Mouse (Mus musculus): ENCODE measurements at regions not wholly inside any gene's neighbourhood (a gene's known extent, or its start where the extent isn't known, plus 50 kb on each side); places are given as distances from the start of the nearest gene placed in this dataset.

DNA sequence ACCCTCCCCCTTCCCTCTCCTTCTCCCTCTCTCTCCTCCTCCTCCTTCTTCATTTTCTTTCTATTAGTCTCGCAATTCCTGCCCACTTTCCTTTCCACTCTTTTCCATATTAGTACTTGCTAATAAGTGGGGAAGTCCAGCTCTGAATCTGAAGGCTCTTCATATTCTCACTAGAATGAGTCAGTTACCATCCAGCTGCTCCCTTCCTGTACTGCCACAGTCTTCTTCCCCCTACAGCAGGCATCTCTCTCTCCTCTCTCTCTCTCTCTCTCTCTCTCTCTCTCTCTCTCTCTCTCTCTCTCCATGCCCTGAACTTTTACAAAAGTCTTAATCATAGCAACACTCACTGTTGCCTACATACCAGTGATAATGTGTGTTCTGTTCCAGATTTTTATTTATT lies 226.6 kb upstream of the Pter start:
- H3K4me1 ChIP-seq (ENCODE audit: control insufficient read depth in 2 of 2, insufficient read depth in 2 of 2, low read length in 2 of 2, poor library complexity in 1 of 2), result no peaks in the 10 kb centered on the region
- no peak overlapping the region for H3K4me3 ChIP-seq (ENCODE audit: insufficient read depth in 1 of 2, low read depth in 1 of 2, low read length in 2 of 2, poor library complexity in 1 of 2, severe bottlenecking in 1 of 2)
- in situ Hi-C loops (cut with MboI; ENCODE audit: low sequenced_read_pairs in 2 of 2, unreplicated experiment in 2 of 2), result no loop called here
- DNase-seq (ENCODE audit: low read depth, low spot score), result no peak
- no peak overlapping the region for H3K9ac ChIP-seq (ENCODE audit: insufficient read depth, low read depth, low read length, poor library complexity, severe bottlenecking)
- no peaks in the 10 kb centered on the region for H3K9me3 ChIP-seq (ENCODE audit: control insufficient read depth, insufficient read depth, low read depth, low read length)
- no peaks in the 10 kb centered on the region for H3K36me3 ChIP-seq (ENCODE audit: control insufficient read depth, insufficient read depth, low read length, poor library complexity, severe bottlenecking)
- TF ChIP-seq MAFK (IDR thresholded peaks at IDR 0.05; ENCODE audit: insufficient read depth, low read depth, low read length) (no peak), CHD2 (IDR thresholded peaks at IDR 0.05; ENCODE audit: low read depth, low read length) (no peak), HCFC1 (IDR thresholded peaks at IDR 0.05; ENCODE audit: borderline replicate concordance, insufficient read depth, low read length) (no peak), ZC3H11A (IDR thresholded peaks at IDR 0.05; ENCODE audit: borderline replicate concordance, low read depth, low read length) (no peak), ZNF384 (IDR thresholded peaks at IDR 0.05; ENCODE audit: low read depth, low read length) (no peak)
- no peak overlapping the region for H3K27ac ChIP-seq (ENCODE audit: insufficient read depth, low read depth, low read length, poor library complexity, severe bottlenecking)

DNA sequence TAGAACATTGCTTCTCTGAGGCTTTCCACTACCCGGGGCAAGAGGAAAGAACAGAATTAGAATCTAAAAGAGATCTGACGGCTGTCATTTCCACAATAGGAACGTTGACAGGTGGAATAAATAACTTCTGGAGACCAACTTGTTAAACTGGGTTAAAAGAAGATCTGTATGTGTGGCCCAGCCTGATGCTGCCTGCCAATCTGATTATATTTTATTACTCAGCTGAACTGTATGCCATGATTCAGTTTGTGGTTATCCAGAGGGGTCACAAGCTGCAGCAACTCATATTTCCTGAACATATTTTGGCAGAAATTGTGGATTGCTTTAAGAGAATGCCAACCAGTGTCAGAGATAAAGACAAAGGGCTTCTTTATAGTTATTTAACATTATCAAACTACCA lies 224.5 kb upstream of the Pter start:
- TF ChIP-seq HCFC1 (IDR thresholded peaks at IDR 0.05; ENCODE audit: borderline replicate concordance, insufficient read depth, low read length), result no peak
- TF ChIP-seq ZNF384 (IDR thresholded peaks at IDR 0.05; ENCODE audit: low read depth, low read length), result no peak
- no peak for TF ChIP-seq MAFK (IDR thresholded peaks at IDR 0.05; ENCODE audit: insufficient read depth, low read depth, low read length)
- TF ChIP-seq CHD2 (IDR thresholded peaks at IDR 0.05; ENCODE audit: low read depth, low read length), result no peak
- TF ChIP-seq ZC3H11A (IDR thresholded peaks at IDR 0.05; ENCODE audit: borderline replicate concordance, low read depth, low read length), result no peak
- H3K36me3 ChIP-seq (ENCODE audit: control insufficient read depth, insufficient read depth, low read length, poor library complexity, severe bottlenecking), result no peaks in the 10 kb centered on the region
- in situ Hi-C loops (cut with MboI; ENCODE audit: low sequenced_read_pairs in 2 of 2, unreplicated experiment in 2 of 2), result no loop called here

DNA sequence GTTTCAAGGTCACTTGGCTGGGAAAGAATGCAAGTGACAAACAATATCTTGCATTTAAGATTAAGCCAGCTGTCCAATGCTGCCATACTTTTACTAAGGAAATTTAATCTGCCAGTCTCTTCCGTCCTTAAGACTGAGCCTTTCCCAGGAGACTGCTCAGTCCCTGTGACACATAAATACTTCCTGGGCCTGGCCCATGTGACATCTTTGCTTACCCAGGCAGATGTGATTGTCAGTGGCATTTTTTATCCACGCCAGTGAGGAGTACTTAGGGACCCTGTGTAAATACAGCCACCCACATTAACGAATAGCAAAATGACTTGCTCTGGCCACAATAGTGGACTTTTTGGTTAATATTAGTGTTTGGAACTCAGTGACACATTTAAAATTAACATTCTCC lies 216.3 kb upstream of the Pter start:
- no peaks in the 10 kb centered on the region for H3K36me3 ChIP-seq (ENCODE audit: control insufficient read depth, insufficient read depth, low read length, poor library complexity, severe bottlenecking)
- no peaks in the 10 kb centered on the region for H3K9me3 ChIP-seq (ENCODE audit: control insufficient read depth, insufficient read depth, low read depth, low read length)
- TF ChIP-seq HCFC1 (IDR thresholded peaks at IDR 0.05; ENCODE audit: borderline replicate concordance, insufficient read depth, low read length) (no peak), CHD2 (IDR thresholded peaks at IDR 0.05; ENCODE audit: low read depth, low read length) (no peak), ZC3H11A (IDR thresholded peaks at IDR 0.05; ENCODE audit: borderline replicate concordance, low read depth, low read length) (no peak), MAFK (IDR thresholded peaks at IDR 0.05; ENCODE audit: insufficient read depth, low read depth, low read length) (no peak), ZNF384 (IDR thresholded peaks at IDR 0.05; ENCODE audit: low read depth, low read length) (no peak)
- no peaks in the 10 kb centered on the region for H3K4me1 ChIP-seq (ENCODE audit: control insufficient read depth in 2 of 2, insufficient read depth in 2 of 2, low read length in 2 of 2, poor library complexity in 1 of 2)
- no peak overlapping the region for H3K4me3 ChIP-seq (ENCODE audit: insufficient read depth in 1 of 2, low read depth in 1 of 2, low read length in 2 of 2, poor library complexity in 1 of 2, severe bottlenecking in 1 of 2)
- no peak overlapping the region for H3K27ac ChIP-seq (ENCODE audit: insufficient read depth, low read depth, low read length, poor library complexity, severe bottlenecking)
- no peak for DNase-seq (ENCODE audit: low read depth, low spot score)
- no peak overlapping the region for H3K9ac ChIP-seq (ENCODE audit: insufficient read depth, low read depth, low read length, poor library complexity, severe bottlenecking)
- in situ Hi-C loops (cut with MboI; ENCODE audit: low sequenced_read_pairs in 2 of 2, unreplicated experiment in 2 of 2), result no loop called here

More for the DNA sequence above, 224.5 kb upstream of the Pter start:
- DNase-seq (ENCODE audit: low read depth, low spot score), result no peak
- Histone ChIP-seq H3K27ac (ENCODE audit: insufficient read depth, low read depth, low read length, poor library complexity, severe bottlenecking) (no peak overlapping the region), H3K9ac (ENCODE audit: insufficient read depth, low read depth, low read length, poor library complexity, severe bottlenecking) (no peak overlapping the region), H3K4me1 (ENCODE audit: control insufficient read depth in 2 of 2, insufficient read depth in 2 of 2, low read length in 2 of 2, poor library complexity in 1 of 2) (no peaks in the 10 kb centered on the region), H3K4me3 (ENCODE audit: insufficient read depth in 1 of 2, low read depth in 1 of 2, low read length in 2 of 2, poor library complexity in 1 of 2, severe bottlenecking in 1 of 2) (no peak overlapping the region), H3K9me3 (ENCODE audit: control insufficient read depth, insufficient read depth, low read depth, low read length) (no peaks in the 10 kb centered on the region)

DNA sequence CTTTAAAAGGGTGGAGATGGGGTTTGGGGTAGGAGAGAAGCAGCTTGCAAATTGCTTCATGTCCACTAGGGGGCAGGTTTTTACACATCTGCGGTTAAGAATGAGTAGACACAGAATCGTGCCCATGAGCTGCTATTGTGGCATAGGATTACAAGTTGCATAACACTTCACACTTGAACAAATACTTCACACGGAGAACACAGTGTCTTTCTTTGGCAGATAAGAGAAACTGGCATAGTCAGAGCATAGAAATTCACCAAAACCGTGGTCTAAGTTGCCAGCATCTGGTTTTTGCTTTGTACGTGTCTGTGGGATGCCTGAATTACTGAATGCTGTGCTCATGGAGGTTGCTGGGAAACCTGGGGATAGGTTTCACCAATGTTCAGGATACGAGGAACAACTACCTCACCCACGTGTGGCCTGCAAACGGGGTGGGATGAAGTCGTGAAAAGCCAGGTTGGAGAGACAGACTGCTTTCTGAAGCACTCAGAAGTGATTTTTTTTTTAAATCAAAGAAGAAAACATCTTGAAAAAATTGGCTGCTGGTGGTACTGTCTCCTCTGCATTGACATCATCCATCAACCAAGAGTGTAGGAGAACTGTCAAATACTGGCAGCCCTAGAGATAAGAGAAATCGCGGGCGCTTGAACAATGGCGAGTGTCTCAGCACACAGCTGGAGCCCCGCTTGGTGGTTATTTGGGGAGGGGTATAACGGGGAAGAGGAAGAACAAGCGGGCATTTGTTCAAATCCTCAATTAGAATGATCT lies 214.5 kb upstream of the Pter start:
- Histone ChIP-seq H3K36me3 (ENCODE audit: control insufficient read depth, insufficient read depth, low read length, poor library complexity, severe bottlenecking) (no peaks in the 10 kb centered on the region), H3K9ac (ENCODE audit: insufficient read depth, low read depth, low read length, poor library complexity, severe bottlenecking) (no peak overlapping the region), H3K4me1 (ENCODE audit: control insufficient read depth in 2 of 2, insufficient read depth in 2 of 2, low read length in 2 of 2, poor library complexity in 1 of 2) (no peaks in the 10 kb centered on the region), H3K9me3 (ENCODE audit: control insufficient read depth, insufficient read depth, low read depth, low read length) (no peaks in the 10 kb centered on the region), H3K27ac (ENCODE audit: insufficient read depth, low read depth, low read length, poor library complexity, severe bottlenecking) (no peak overlapping the region), H3K4me3 (ENCODE audit: insufficient read depth in 1 of 2, low read depth in 1 of 2, low read length in 2 of 2, poor library complexity in 1 of 2, severe bottlenecking in 1 of 2) (no peak overlapping the region)
- TF ChIP-seq MAFK (IDR thresholded peaks at IDR 0.05; ENCODE audit: insufficient read depth, low read depth, low read length) (no peak), ZNF384 (IDR thresholded peaks at IDR 0.05; ENCODE audit: low read depth, low read length) (no peak), ZC3H11A (IDR thresholded peaks at IDR 0.05; ENCODE audit: borderline replicate concordance, low read depth, low read length) (peak; percentile 58)
- in situ Hi-C loops (cut with MboI; ENCODE audit: low sequenced_read_pairs in 2 of 2, unreplicated experiment in 2 of 2), result no loop called here
- DNase-seq (ENCODE audit: low read depth, low spot score), result peak; percentile 16

DNA sequence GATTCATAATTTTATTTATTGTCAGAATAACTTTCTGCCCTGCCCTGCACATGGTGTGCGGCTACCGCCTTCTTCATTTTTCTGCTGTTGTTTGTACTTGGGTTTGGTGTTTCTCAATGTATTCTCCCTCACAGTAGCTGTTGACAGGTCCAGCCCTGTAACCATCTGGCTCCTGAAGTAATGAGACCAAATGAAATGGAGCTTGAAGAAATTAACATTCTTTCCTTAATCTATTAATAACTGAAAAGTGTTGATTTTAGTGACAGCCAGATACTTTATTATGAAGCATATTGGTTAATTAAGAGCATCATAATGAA lies 214.0 kb upstream of the Pter start:
- no peaks in the 10 kb centered on the region for H3K4me1 ChIP-seq (ENCODE audit: control insufficient read depth in 2 of 2, insufficient read depth in 2 of 2, low read length in 2 of 2, poor library complexity in 1 of 2)
- H3K4me3 ChIP-seq (ENCODE audit: insufficient read depth in 1 of 2, low read depth in 1 of 2, low read length in 2 of 2, poor library complexity in 1 of 2, severe bottlenecking in 1 of 2), result no peak overlapping the region
- in situ Hi-C loops (cut with MboI; ENCODE audit: low sequenced_read_pairs in 2 of 2, unreplicated experiment in 2 of 2), result no loop called here
- H3K27ac ChIP-seq (ENCODE audit: insufficient read depth, low read depth, low read length, poor library complexity, severe bottlenecking), result no peak overlapping the region
- no peak overlapping the region for H3K9ac ChIP-seq (ENCODE audit: insufficient read depth, low read depth, low read length, poor library complexity, severe bottlenecking)
- H3K36me3 ChIP-seq (ENCODE audit: control insufficient read depth, insufficient read depth, low read length, poor library complexity, severe bottlenecking), result no peaks in the 10 kb centered on the region
- DNase-seq (ENCODE audit: low read depth, low spot score), result no peak
- no peaks in the 10 kb centered on the region for H3K9me3 ChIP-seq (ENCODE audit: control insufficient read depth, insufficient read depth, low read depth, low read length)
- TF ChIP-seq CHD2 (IDR thresholded peaks at IDR 0.05; ENCODE audit: low read depth, low read length), result no peak
- TF ChIP-seq ZNF384 (IDR thresholded peaks at IDR 0.05; ENCODE audit: low read depth, low read length), result no peak
- TF ChIP-seq MAFK (IDR thresholded peaks at IDR 0.05; ENCODE audit: insufficient read depth, low read depth, low read length), result no peak
- no peak for TF ChIP-seq HCFC1 (IDR thresholded peaks at IDR 0.05; ENCODE audit: borderline replicate concordance, insufficient read depth, low read length)
- TF ChIP-seq ZC3H11A (IDR thresholded peaks at IDR 0.05; ENCODE audit: borderline replicate concordance, low read depth, low read length), result no peak

Measured in ES-E14 (cell line).